Mouse (Mus musculus) megakaryocyte-erythroid progenitor cell, adult 5-6 weeks (primary cell): ENCODE measurements around the gene Lgals8. TPM values are rescaled to one million over a fixed set of nuclear protein-coding genes. Genes with fewer than 3 reads are reported as not detected.

Experiments
- total RNA-seq, 2 experiments: library from RNA; stranded (forward) in 1 of 2; stranded (reverse) in 1 of 2; fragments of 200-1000, 215-1000 nt in 1 of 2; fragments of >200 nt in 1 of 2; fragmentation: Nextera tagmentation in 1 of 2; gene quantifications; 2 replicates each; pipeline ENCODE4 v1.2.3; 2014 to 2017

Lgals8 gene
- total RNA-seq, 2 experiments from 2014 or later: 21.7 to 39.7 TPM

Other genes starting within 250 kb of the Lgals8 start
- gene Mtr, start 206.8 kb downstream of the Lgals8 start, total RNA-seq (2014; fragmentation: Nextera tagmentation): 40.7 and 56.0 TPM in 2 replicates
- 44.9 and 48.9 TPM in 2 replicates for gene Mtr, start 206.8 kb downstream of the Lgals8 start, total RNA-seq (2017)
- gene Actn2, start 124.2 kb downstream of the Lgals8 start, total RNA-seq (2014; fragmentation: Nextera tagmentation): not detected in 2 replicates
- not detected in 2 replicates for gene Actn2, start 124.2 kb downstream of the Lgals8 start, total RNA-seq (2017)
- 69.9 and 127 TPM in 2 replicates for gene Heatr1, start 69.9 kb downstream of the Lgals8 start, total RNA-seq (2014; fragmentation: Nextera tagmentation)
- 129 and 130 TPM in 2 replicates for gene Heatr1, start 69.9 kb downstream of the Lgals8 start, total RNA-seq (2017)
- gene Edaradd, start 55.5 kb upstream of the Lgals8 start, total RNA-seq (2014; fragmentation: Nextera tagmentation): 0.07 TPM in 1 of 2 replicates, not detected in the other
- gene Edaradd, start 55.5 kb upstream of the Lgals8 start, total RNA-seq (2017): not detected in 2 replicates
- gene Ero1lb, start 100.9 kb upstream of the Lgals8 start, total RNA-seq (2014; fragmentation: Nextera tagmentation): 1.6 and 2.8 TPM in 2 replicates
- 2.3 and 5.0 TPM in 2 replicates for gene Ero1lb, start 100.9 kb upstream of the Lgals8 start, total RNA-seq (2017)